Mouse (Mus musculus): ENCODE measurements at regions not wholly inside any gene's neighbourhood (a gene's known extent, or its start where the extent isn't known, plus 50 kb on each side); places are given as distances from the start of the nearest gene placed in this dataset.
A peak's percentile ranks its signal among the peaks of the same experiment; 100 is the strongest.

DNA sequence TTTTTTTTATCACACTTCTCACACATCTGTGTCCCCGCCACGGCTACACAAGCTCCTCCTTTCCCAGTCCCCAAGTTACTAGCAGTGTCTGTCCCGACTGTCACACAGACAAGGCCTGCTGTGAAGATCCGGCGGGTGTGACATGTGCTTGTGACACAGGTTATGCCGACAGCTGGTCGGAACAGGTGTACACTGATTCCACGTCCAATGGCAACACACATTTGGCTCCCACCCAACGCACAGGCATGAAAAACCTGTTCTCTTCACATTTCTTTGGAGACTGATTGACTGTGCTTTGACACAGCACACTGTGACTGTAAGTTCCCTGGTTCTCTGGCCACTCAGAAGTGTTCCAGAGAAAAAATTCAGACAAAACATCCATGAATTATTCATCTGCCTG is 281.4 kb downstream of the En1 start:
- peak; percentile 4 for DNase-seq (ENCODE audit: low spot score)

DNA sequence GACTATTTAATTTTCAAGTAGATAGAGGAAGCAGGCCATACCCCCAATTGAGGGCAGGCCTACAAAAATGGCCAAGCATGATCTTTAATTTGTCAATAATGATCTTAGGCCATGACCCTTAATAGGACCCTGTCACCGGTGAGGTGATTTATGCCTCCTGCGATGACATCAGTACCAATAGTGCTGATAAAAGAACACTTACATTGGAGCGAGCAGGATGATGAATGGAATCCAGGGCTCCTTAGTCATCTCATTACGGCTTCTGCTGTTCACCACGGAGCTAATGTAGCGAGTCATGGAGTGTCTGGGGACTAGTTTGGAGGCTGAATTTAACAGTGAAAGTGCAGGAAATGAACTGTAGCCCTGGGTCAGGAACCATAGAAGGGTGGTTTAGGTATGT is 308.6 kb downstream of the En1 start:
- no peak for DNase-seq (ENCODE audit: low spot score)

GRCm38 (mm10) chr1:120911962-120912670 is 309.9 kb downstream of the En1 start:
- DNase-seq (ENCODE audit: low spot score) = no peak

GRCm38 (mm10) chr1:120921540-120921939 is 319.3 kb downstream of the En1 start:
- no peak for DNase-seq (ENCODE audit: low spot score)

- DNase-seq (ENCODE audit: low spot score) = no peak
These were observed 323.1 kb downstream of the En1 start for GRCm38 (mm10) chr1:120925271-120925670.

- DNase-seq (ENCODE audit: low spot score) = no peak
These were observed 327.9 kb downstream of the En1 start for GRCm38 (mm10) chr1:120930141-120930540.

- no peak for DNase-seq (ENCODE audit: low spot score)
These were observed 333.1 kb downstream of the En1 start for GRCm38 (mm10) chr1:120935321-120935720.

DNA sequence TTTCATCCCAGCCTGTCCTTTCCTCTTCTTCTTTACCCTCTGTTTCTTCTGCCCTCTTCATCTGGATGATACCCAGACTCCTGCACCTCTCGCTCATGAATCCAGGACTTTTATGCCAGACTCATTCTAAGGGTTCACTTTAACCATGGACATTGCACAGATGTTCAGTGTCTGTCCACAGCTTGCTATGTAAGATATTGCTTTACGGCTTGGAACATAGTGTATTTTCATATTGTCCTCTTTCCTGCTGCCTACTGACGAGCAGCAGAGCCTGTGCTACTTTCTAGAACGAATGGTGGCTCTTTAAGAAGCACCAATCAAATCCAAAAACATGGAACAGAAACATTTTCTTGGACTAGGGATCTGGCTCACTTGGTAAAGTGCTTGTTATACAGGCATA is 341.5 kb downstream of the En1 start:
- DNase-seq (ENCODE audit: low spot score) = no peak

- no peak for DNase-seq (ENCODE audit: low spot score)
These were observed 344.1 kb downstream of the En1 start for GRCm38 (mm10) chr1:120946349-120946748.

DNA sequence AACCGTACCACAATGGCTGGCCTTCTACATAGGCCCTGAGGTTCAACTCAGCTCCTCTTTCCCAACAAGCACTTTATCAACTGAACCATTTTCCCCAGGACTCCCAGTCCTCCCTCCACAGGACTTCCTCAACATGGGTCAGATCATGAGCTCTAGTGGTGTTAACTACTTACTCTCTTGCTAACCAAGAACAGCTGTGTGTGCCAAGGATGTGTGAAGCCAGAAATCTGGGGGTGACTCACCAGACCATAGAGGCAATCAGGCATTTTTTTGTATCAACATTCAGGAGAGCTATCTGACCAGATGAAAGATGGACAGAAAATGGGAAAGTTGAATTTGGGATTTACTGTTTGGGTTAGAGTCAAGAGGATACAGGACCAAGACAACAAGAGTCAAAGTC is 359.0 kb downstream of the En1 start:
- DNase-seq (ENCODE audit: low spot score) = no peak

DNA sequence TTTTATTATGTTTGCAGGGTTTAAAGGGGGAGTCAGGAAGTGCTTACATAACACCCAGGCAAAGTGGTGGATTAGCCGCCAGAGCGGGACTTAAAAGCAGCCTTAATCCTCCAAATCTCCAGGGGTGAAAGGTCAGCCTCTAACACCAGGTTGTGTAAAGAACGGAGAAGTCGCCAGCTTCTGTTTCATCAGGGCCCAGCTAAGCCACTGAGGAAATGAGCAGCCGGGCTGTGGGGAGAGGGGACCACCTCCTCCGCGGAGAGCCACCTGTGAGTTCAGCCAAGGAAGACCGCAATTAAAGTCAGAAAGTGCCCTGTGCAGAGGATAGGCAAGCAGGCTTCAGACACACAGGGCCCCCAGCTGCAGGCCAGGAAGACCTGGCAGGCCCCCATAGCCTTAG is 359.8 kb downstream of the En1 start:
- no peak for DNase-seq (ENCODE audit: low spot score)

DNA sequence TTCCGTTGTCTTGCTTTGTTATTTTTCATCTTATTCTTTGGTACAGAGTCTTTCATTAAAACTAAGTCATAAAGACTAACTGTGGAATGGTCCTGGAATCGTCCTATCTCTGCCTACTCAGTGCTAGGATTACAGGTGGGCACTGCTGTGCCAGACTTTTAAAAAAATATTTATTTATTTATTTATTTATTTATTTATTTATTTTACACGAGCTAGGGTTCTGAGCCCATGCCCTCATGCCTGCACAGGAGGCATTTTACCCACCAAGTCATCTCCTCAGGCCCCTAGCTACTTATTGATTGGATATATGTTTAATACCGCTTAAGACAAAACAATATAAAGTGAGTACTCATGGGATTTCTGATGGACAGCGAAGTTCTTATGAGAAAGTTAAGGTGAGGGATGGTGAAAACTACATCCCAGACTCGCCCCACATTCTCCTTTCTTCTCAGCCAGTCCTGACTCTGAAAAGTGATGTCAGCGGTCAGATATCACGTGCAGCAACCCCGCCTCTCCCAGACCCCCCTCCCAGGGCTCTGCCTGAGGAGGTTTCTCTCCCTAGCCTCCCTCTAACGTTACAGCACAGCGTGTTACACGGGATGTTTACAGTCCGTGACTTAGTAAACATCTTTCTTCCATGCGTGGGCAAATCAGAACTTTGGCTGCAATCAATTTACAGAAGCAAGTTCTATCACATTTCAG is 361.4 kb downstream of the En1 start:
- no peak for DNase-seq (ENCODE audit: low spot score)

- DNase-seq (ENCODE audit: low spot score) = no peak
These were observed 361.9 kb downstream of the En1 start for GRCm38 (mm10) chr1:120964179-120964517.

DNA sequence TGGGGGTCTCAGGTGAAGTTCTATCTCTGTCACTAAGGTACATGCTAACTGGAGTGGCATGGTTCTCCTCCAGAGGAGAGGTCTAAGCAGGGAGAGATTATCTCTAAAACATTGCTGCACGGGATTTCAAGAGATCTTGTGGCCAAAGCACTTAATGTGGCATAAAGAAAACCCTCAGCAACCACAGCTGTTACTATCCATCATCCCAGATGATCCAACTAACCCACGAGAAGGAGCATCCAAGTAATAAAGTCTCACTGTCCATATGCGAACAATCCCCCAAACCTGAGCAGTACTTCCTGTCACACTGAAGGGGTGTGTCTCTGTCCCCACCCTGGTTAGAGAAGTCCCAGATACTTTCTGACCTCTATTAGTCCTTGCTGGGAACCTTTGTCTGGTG is 363.9 kb downstream of the En1 start:
- DNase-seq (ENCODE audit: low spot score) = no peak

GRCm38 (mm10) chr1:120974661-120975060 is 357.7 kb downstream of the Insig2 start:
- peak; percentile 10 for DNase-seq (ENCODE audit: low spot score)

DNA sequence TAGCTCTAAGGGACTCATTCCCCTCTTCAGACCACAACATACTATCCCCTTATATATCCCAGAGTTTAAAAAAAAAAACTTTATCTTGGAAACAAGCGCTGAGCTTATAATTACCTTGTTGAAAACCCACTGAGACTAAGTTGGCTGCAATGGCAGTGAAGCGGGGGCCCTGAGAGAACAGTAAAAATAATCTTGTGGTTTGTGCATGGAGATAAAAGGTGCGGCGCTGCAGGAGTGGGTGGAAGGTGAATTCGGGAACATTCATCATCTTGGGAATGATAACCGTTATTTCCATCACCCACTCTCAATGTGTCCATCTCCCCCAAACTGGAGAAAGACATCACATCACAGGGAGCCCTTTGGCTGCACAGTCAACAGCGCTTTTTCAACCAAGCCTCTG is 327.9 kb downstream of the Insig2 start:
- DNase-seq (ENCODE audit: low spot score) = no peak

DNA sequence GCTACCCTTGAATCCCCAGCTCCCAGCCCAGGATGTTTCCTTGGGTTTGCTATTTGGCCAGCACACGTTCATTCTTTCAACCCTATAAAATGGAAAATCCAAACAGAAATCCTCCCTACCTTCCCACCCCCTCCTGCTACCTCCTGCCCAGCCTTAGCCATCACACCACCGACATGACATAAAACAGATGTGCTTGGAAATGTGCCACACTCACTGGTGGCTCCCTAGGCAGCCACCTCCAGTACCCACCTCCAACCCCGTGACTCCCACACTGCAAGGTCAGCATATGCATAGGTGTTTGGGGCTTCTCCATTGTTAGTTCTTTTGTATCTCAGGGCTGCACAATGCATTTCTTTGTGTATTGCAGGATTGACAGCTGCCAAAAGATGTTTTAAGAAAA is 327.2 kb downstream of the Insig2 start:
- DNase-seq (ENCODE audit: low spot score) = no peak

DNA sequence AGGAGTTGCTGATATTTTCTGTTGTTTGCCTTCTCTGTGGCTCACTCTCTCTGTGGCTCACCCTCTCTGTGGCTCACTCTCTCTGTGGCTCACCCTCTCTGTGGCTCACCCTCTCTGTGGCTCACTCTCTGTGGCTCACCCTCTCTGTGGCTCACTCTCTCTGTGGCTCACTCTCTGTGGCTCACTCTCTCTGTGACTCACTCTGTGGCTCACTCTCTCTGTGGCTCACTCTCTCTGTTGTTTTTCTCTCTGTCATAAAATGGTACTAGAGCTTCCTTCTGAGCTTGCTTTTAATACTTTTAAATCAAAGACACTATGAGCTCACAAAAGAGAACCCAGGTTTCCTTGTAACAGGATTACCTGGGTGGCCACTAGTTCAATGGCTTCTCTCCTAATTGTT is 320.3 kb downstream of the Insig2 start:
- DNase-seq (ENCODE audit: low spot score) = no peak

DNA sequence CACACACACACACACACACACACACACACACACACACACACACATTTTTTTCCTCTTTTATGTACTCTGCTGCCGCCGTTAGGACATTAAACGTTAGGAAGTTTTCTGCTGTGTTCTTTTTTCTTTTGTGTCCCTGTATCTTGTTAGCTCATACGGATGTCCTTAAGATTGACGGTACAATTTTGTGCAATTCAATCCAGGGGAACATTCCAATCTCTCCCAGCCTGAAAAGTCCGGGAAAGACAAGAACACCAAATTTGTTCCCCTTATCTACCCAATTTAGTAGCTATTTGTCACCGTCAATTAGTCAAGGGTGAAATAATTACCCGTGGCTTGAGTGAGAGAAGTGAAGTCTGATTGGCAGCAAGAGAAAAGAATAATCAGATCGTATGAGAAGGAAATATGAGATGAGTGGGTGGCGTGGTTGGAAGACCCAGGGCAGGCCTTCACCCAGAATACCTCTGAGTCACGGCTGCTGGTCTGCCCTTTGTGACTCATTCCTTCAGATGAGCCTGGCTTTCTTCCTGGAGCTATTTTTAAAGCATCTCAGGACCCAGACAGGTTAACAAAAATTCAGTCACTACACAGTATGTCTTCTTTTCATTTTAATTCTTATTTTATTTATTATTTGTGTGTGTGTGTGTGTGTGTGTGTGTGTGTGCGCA is 318.4 kb downstream of the Insig2 start:
- peak; percentile 47 for DNase-seq (ENCODE audit: low spot score)

GRCm38 (mm10) chr1:121029375-121029774 is 303.0 kb downstream of the Insig2 start:
- DNase-seq (ENCODE audit: low spot score) = no peak

- DNase-seq (ENCODE audit: low spot score) = no peak
These were observed 297.5 kb downstream of the Insig2 start for GRCm38 (mm10) chr1:121034761-121035393.

- no peak for DNase-seq (ENCODE audit: low spot score)
These were observed 285.8 kb downstream of the Insig2 start for GRCm38 (mm10) chr1:121046581-121046980.

GRCm38 (mm10) chr1:121047406-121047805 is 285.0 kb downstream of the Insig2 start:
- DNase-seq (ENCODE audit: low spot score) = no peak
